Mouse (Mus musculus) forebrain, embryonic 13.5 days (tissue): ENCODE results near the gene Oprm1. TPM values are rescaled to one million over a fixed set of nuclear protein-coding genes. Genes with fewer than 3 reads are reported as not detected.

ENCODE experiments used
- ATAC-seq: fragments of 200-750 bp; cut with Nextera tagmentation; 2 replicates; pipeline ENCODE4 v1.8.0; 2017
- H3K27ac ChIP-seq: fragments of 300-500 bp; sonication (generic); 2 replicates; pipeline ENCODE4 v1.5.1; 2015; ENCODE audit warnings: inconsistent platforms, mild to moderate bottlenecking, moderate library complexity
- H3K27me3 ChIP-seq: fragments of 300-500 bp; sonication (generic); 2 replicates; pipeline ENCODE4 v1.6.1; 2015; ENCODE audit warnings: mild to moderate bottlenecking, inconsistent platforms
- H3K36me3 ChIP-seq: fragments of 300-500 bp; sonication (generic); 2 replicates; pipeline ENCODE4 v1.6.1; 2015; ENCODE audit warnings: mild to moderate bottlenecking, inconsistent platforms; ENCODE audit not compliant: poor library complexity, severe bottlenecking
- H3K4me1 ChIP-seq: fragments of 300-500 bp; sonication (generic); 2 replicates; pipeline ENCODE4 v1.6.1; 2015; ENCODE audit warnings: inconsistent platforms
- H3K4me2 ChIP-seq: fragments of 300-500 bp; sonication (generic); 2 replicates; pipeline ENCODE4 v1.6.1; 2015; ENCODE audit warnings: inconsistent platforms, mild to moderate bottlenecking, moderate library complexity
- H3K4me3 ChIP-seq: fragments of 300-500 bp; sonication (generic); 2 replicates; pipeline ENCODE4 v1.5.1; 2015; ENCODE audit warnings: mild to moderate bottlenecking, inconsistent platforms
- H3K9ac ChIP-seq: fragments of 300-500 bp; sonication (generic); 2 replicates; pipeline ENCODE4 v1.6.1; 2015; ENCODE audit warnings: mild to moderate bottlenecking, inconsistent platforms
- H3K9me3 ChIP-seq: fragments of 300-500 bp; sonication (generic); replicated peaks from 2 replicates; pipeline ENCODE4 v1.6.1; 2016; ENCODE audit warnings: inconsistent platforms
- WGBS: fragments of 180-500 bp; shearing (Covaris S2); methylation state at CpG from one replicate; pipeline ENCODE4 v1.1.7; 2015; 5-methylcytosine and 5-hydroxymethylcytosine counted together
- polyA plus RNA-seq: library from polyadenylated mRNA; unstranded; fragments of >200 nt; fragmentation: Nextera tagmentation; extraction: Ambion mirVana; gene quantifications from 2 replicates; pipeline ENCODE4 v1.2.1, GENCODE M21; 2015

The Oprm1 gene
- polyA plus RNA-seq, 1 experiment from 2014 or later, result 0.92 TPM

DNA sequence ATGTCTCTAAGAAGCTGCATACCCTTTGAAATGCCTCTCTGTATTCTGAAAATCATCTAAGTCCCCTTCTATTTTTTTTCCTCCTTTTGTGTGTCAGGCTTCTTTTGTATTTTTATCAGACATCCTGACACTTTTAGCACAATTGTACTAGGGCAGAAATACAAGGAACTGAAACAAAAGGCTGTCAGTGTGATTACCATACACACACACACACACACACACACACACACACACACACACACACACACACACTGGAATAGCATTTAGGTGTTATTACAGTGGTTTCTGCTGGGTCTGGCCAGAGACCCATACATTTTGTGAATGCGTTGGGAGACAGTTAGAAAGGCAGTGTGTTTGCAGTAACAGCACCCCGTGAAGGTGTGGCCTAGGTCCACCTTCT is 275.2 kb downstream of the Oprm1 start:
- Histone ChIP-seq H3K27ac (no peak overlapping the region), H3K4me1 (no peaks in the 10 kb centered on the region), H3K4me2 (no peak overlapping the region), H3K9ac (no peak overlapping the region), H3K4me3 (no peak overlapping the region), H3K9me3 (no peaks in the 10 kb centered on the region), H3K27me3 (no peaks in the 10 kb centered on the region), H3K36me3 (no peaks in the 10 kb centered on the region)
- no peak for ATAC-seq
- WGBS, result 91% methylated on average over 2 of the region's 2 CpGs

DNA sequence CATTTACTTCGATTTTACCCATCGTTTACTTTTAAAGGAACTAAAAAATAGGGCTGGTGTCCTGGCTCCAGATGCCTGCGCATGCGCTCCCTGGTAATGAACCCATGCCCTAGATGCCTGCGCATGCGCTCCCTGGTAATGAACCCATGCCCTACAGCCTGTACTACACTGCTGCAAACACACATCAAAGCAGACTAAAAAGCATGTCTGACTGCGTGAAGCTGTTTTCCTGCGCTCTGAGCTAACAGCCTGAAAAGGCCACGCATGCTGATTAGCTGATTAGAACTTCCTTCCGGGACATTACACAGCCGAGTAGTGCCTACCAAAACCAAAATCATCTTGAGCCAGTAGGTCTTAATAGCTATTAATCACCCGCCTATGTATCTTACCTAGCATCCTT is 277.2 kb downstream of the Oprm1 start:
- H3K27ac ChIP-seq, result no peak overlapping the region
- H3K27me3 ChIP-seq, result no peaks in the 10 kb centered on the region
- 73% methylated on average over 12 of the region's 12 CpGs for WGBS
- H3K9ac ChIP-seq, result no peak overlapping the region
- H3K4me1 ChIP-seq, result no peaks in the 10 kb centered on the region
- ATAC-seq, result 0 out of 2 replicates have a peak, but pooled peaks have one; percentile 58
- H3K4me3 ChIP-seq, result no peak overlapping the region
- no peaks in the 10 kb centered on the region for H3K36me3 ChIP-seq
- no peak overlapping the region for H3K4me2 ChIP-seq
- no peaks in the 10 kb centered on the region for H3K9me3 ChIP-seq

DNA sequence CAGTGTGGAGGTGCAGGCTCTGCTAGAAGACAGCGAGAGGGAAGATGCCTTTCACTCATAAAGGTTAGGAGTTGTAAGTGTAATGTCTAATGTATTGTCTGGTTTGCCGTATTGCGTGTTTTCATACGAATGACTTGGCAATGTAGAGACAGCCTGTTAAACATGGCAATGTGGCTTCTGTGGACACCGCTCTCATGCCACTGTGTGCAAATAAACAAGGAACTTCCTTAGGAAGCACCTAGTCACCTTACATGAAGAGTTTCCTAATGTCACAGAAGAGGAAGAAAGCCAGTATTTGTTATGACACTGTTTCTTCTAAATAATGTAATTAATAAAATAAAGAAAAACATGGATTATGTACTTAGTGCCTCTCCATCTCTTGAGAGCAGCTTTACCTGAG is 278.9 kb downstream of the Oprm1 start:
- no peak for ATAC-seq
- H3K9ac ChIP-seq, result no peak overlapping the region
- 91% methylated on average over 5 of the region's 5 CpGs for WGBS
- H3K4me1 ChIP-seq, result no peaks in the 10 kb centered on the region
- H3K4me3 ChIP-seq, result no peak overlapping the region
- no peaks in the 10 kb centered on the region for H3K27me3 ChIP-seq
- H3K9me3 ChIP-seq, result no peaks in the 10 kb centered on the region
- H3K27ac ChIP-seq, result no peak overlapping the region
- no peak overlapping the region for H3K4me2 ChIP-seq
- H3K36me3 ChIP-seq, result no peaks in the 10 kb centered on the region

DNA sequence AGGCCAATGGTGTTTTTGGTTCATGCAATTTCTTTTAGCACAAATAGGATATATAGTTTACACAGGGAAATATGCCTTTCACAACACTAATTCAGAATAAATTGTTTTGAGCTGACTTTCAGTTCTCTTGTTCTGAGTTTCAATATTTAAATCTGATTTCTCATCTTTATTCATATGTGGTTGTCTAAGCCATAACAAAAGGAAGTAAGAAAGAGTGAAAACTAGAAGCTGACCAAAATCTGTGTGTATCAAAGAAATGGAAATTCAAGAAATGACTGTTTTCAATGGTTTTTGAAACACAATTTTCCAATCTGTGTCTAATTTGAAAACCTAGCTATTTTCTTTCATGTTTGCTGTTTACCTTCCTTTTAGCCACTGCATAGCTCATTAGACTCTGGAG is 282.7 kb downstream of the Oprm1 start:
- Histone ChIP-seq H3K4me3 (no peak overlapping the region), H3K4me2 (no peak overlapping the region), H3K9ac (no peak overlapping the region), H3K4me1 (no peaks in the 10 kb centered on the region), H3K27me3 (no peaks in the 10 kb centered on the region), H3K36me3 (no peaks in the 10 kb centered on the region), H3K9me3 (no peaks in the 10 kb centered on the region), H3K27ac (no peak overlapping the region)
- ATAC-seq, result no peak

DNA sequence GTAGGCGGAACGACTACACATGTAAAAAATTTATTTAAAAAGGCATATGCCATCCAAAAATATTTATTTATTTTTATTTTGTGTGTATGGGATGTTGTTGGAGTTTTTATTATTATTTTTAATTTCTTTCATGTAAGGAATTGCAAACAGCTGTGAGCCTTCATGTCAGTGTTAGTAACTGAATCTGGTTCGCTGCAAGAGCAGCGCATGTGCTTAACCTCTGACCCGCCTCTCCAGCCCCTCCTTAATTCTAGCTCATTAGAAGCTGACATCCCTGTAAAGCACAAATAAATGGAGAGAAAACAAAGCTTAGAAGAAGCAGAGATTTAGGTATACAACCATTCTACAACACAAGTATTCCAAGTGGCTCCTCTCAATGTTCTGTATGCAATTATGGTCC is 285.6 kb downstream of the Oprm1 start:
- no peak overlapping the region for H3K4me2 ChIP-seq
- ATAC-seq, result no peak
- H3K36me3 ChIP-seq, result no peaks in the 10 kb centered on the region
- H3K27me3 ChIP-seq, result no peaks in the 10 kb centered on the region
- no peaks in the 10 kb centered on the region for H3K9me3 ChIP-seq
- H3K9ac ChIP-seq, result no peak overlapping the region
- H3K4me3 ChIP-seq, result no peak overlapping the region
- H3K27ac ChIP-seq, result no peak overlapping the region
- WGBS, result 72% methylated on average over 5 of the region's 5 CpGs
- H3K4me1 ChIP-seq, result no peaks in the 10 kb centered on the region

DNA sequence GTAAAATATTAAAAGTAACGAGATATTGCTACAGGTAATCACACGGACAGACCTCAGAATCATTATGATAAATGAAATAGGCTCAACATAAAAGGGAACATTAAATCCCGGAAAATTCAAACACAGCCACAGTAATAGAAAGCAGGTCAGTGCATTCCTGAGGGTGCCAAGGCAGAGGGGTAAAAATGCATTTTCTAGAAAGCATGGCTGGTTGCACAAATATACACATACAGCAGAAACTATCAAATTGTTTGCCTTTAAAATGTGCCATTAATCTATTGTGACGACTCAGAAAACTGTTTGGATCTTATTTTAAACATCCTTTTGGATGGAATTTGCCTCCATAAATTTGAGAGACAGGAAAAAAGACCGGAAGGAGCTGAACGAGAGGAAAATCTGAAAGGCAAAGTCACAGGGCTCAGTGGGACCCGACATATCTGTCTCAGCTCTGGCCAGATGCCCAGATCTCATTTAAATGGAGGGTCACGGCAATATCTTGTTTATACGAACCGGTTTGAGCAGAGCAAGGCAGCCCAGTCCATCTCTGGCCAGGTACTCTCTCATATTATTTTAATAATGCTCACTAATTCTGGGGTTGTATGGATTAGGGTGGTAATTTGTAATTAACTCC is 289.1 kb downstream of the Oprm1 start:
- no peak for ATAC-seq
- Histone ChIP-seq H3K9ac (no peak overlapping the region), H3K36me3 (no peaks in the 10 kb centered on the region), H3K9me3 (no peaks in the 10 kb centered on the region), H3K4me3 (no peak overlapping the region), H3K27ac (no peak overlapping the region), H3K4me2 (no peak overlapping the region), H3K27me3 (no peaks in the 10 kb centered on the region), H3K4me1 (peaks cover 3% of the 10 kb centered on the region; the same call in 1 of the 2 replicates)
- 57% methylated on average over 10 of the region's 10 CpGs for WGBS

DNA sequence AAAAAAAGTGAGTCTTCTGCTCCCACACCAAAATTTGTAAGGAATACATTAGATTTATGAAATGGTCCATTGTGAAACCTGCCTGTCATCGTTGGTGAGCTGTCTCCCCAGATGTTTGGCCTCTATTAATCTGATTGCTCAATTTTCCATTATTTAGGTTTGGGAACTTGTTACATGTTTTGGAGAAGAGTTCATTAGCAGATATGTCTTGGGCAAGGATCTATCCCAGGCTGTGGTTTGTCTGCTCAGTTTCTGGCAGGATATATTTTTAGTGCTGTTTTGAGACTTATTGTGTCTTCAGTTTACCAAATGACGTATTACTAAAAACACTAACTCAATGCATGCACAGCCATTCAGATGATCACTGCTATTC is 289.6 kb downstream of the Oprm1 start:
- Histone ChIP-seq H3K27me3 (no peaks in the 10 kb centered on the region), H3K9ac (no peak overlapping the region), H3K9me3 (no peaks in the 10 kb centered on the region), H3K4me1 (peaks cover 8% of the 10 kb centered on the region; the same call in 1 of the 2 replicates), H3K4me2 (no peak overlapping the region), H3K4me3 (no peak overlapping the region), H3K27ac (no peak overlapping the region), H3K36me3 (no peaks in the 10 kb centered on the region)
- WGBS, result 89% methylated on average over 2 of the region's 2 CpGs
- no peak for ATAC-seq

DNA sequence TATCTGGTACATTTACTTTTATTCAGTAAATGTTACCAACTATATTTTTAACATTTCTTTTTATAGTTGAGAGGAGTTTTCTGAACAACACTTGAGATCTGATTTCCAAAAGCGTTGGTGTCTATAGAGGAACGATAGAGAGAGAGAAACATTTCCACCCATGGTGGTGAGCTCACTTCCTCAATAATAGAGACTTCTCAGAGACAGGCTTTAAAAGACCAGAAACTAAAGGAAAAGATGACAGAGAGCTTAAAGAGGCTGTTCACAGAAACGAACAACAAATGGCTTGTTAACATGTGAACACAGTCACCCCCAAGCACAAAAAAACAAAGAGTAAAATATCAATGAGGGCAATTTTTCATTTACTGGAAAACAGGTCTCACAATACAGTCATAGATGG is 291.6 kb downstream of the Oprm1 start:
- no peak overlapping the region for H3K4me3 ChIP-seq
- peaks cover 9% of the 10 kb centered on the region; the same call in 1 of the 2 replicates for H3K4me1 ChIP-seq
- H3K9me3 ChIP-seq, result no peaks in the 10 kb centered on the region
- no peak for ATAC-seq
- no peaks in the 10 kb centered on the region for H3K36me3 ChIP-seq
- H3K27me3 ChIP-seq, result no peaks in the 10 kb centered on the region
- no peak overlapping the region for H3K27ac ChIP-seq
- no peak overlapping the region for H3K4me2 ChIP-seq
- WGBS, result 62% methylated on average over 3 of the region's 3 CpGs
- no peak overlapping the region for H3K9ac ChIP-seq

DNA sequence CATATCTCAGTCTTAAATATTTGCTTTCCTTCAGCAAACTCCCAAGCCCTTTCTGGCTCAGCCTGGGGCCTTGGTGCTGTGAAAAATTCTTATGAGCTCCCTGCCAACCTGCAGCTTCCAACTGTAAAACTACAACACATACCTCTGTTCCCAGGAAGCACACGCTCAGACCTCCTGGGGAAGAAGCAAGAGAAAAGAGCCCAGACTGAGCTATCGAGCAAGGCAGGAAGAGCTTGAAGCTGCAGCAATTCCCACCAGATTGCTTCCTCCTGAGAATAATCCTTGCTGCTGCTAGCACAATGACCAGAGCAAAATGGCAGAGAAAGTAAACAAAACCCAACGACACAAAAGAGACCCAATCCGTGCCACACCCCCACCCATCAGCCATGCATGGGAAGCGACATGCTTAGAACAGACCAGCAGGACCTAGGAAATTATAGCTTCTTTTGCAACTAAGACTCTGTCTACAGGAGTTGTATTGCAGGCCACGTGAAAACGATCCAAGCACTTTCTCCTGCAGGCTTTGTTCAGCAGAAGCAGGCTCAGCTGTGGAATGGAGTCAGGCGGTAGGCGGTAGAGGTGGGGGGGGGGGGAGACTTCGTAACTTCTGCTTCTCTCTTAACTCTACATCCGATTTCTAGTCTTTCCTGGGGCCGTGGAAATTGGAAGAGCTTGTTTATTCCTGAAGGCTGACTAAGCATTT is 294.2 kb downstream of the Oprm1 start, which contains the start of gene Ipcef1:
Gene Ipcef1, minus strand, starts transcription at position 164 of the 703 bp plus-strand sequence.
- Histone ChIP-seq H3K9ac (no peak within 1 kb of the TSS), H3K9me3 (no peaks in the 10 kb centered on the region), H3K4me3 (no peak within 1 kb of the TSS), H3K36me3 (no peaks in the 10 kb centered on the region), H3K4me1 (peaks cover 9% of the 10 kb centered on the region; the same call in 1 of the 2 replicates), H3K27me3 (no peaks in the 10 kb centered on the region), H3K27ac (no peak within 1 kb of the TSS), H3K4me2 (peak within 1 kb of the TSS; percentile 29; the same call in 1 of the 2 replicates)
- ATAC-seq, result peak; percentile 38; the same call in 1 of the 2 replicates
- WGBS, result 14% methylated on average over 12 of the region's 12 CpGs

DNA sequence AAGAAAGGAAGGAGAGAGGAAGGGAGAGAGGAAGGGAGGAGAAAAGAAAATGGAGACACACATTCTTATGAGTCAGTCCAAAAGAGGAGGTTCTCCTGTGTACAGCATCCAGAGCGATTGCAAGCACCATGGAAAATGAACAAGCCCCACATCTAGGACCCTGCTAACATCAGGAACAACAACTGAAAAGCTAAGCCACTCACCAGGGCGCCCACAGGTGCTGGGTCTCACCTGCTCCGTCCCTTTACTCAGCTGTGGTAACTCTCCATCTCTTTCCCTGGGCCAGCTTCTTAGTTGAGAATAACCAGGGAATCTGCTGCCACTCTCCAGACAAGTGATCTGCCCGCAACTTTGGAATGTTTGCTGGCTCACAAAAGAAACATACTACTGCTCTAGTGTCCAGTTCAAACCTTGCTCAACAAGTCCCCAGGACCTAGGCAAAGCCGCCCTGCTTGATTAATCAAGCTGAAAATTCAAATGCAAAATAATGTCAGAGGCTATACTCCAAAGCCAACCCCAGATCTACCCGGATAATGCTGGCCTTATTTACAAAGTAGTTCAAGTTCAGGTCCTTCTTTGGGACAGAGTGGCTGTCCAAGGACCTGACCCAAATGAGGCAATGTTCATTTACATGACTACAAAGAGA is 296.4 kb downstream of the Oprm1 start:
- 80% methylated on average over 6 of the region's 6 CpGs for WGBS
- ATAC-seq, result no peak

DNA sequence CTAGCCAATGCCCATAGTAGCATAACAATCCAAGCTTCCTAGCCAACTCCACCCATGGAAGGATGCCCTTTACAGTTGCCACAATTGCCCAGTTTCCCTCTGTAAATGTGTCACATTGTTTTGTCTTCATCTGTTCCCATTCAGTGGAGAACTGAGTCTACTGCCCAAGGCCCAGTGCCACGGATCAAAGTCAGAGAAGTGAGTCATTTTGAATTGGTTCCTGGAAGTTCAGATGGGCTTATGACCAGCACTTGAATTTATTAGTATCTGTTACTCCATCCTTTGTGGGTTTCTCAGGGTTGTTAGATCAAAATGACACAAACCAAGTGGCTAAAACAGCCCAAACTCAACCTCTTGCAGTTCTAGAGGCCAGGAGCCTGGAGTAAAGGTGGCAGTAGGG is 299.2 kb downstream of the Oprm1 start:
- Histone ChIP-seq H3K4me1 (peaks cover 4% of the 10 kb centered on the region; the same call in 1 of the 2 replicates), H3K27ac (no peak overlapping the region), H3K27me3 (no peaks in the 10 kb centered on the region), H3K4me2 (no peak overlapping the region), H3K9me3 (no peaks in the 10 kb centered on the region), H3K9ac (no peak overlapping the region), H3K36me3 (no peaks in the 10 kb centered on the region), H3K4me3 (no peak overlapping the region)
- ATAC-seq, result no peak
- WGBS, result 88% methylated on average over 1 of the region's 1 CpGs

More for the DNA sequence above, 296.4 kb downstream of the Oprm1 start:
- H3K27me3 ChIP-seq, result no peaks in the 10 kb centered on the region
- peaks cover 9% of the 10 kb centered on the region; the same call in 1 of the 2 replicates for H3K4me1 ChIP-seq
- no peak overlapping the region for H3K4me2 ChIP-seq
- no peak overlapping the region for H3K9ac ChIP-seq
- H3K4me3 ChIP-seq, result no peak overlapping the region
- H3K9me3 ChIP-seq, result no peaks in the 10 kb centered on the region
- no peak overlapping the region for H3K27ac ChIP-seq
- H3K36me3 ChIP-seq, result no peaks in the 10 kb centered on the region

DNA sequence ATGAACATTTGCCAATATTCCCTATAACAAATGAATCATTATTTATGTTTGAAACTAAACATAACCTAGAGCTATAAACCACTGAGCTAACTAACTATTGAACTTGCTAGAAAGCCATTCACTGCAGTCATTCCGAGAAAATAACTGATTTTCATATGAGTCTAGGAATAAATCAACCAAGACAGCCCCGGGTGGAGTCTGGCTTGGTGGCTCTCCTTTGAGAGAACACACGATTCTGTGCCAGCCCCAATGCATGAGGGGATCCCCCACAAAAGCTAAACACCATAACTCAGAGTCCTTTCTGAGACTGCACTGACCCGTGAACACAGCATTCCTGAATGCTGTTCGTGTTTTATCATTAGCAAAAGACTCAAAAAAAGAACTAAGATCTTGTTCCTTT is 302.0 kb downstream of the Oprm1 start:
- no peak overlapping the region for H3K9ac ChIP-seq
- no peaks in the 10 kb centered on the region for H3K27me3 ChIP-seq
- H3K27ac ChIP-seq, result no peak overlapping the region
- H3K4me2 ChIP-seq, result no peak overlapping the region
- no peak overlapping the region for H3K4me3 ChIP-seq
- H3K36me3 ChIP-seq, result no peaks in the 10 kb centered on the region
- H3K9me3 ChIP-seq, result no peaks in the 10 kb centered on the region
- ATAC-seq, result no peak
- 62% methylated on average over 5 of the region's 5 CpGs for WGBS
- no peaks in the 10 kb centered on the region for H3K4me1 ChIP-seq
